Mouse (Mus musculus): ENCODE data around the gene Oaz1. TPM values are rescaled to one million over a fixed set of nuclear protein-coding genes. Genes with fewer than 3 reads are reported as not detected.
A peak's percentile ranks its signal among the peaks of the same experiment; 100 is the strongest.

The Oaz1 gene
- polyA plus RNA-seq, 1 experiment = 1,172 TPM

DNA sequence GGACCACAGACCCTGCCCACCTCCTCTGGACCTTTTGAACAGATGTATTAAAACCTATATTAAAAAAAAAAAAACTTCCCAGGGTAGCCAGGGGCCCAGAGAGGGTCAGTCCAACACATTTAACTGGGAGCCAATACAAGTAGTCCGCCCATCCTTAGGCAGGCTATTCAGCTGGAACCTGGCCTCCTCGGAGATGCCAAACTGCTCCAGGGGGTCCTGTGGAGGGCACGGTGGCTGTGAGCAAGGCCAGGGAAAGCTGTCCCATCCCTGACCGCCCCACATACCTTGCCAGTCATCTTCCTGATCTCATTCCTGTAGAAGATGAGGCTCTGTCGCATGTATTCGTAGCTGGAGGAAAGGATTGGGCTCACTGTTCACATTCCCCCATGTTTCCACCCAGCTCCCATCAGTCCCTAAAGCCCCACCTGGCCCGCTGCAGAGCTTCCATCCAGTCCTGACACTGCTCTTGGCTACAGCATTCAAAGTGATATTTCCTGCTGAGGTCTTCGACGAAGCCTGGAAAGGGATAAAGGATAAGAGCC, 30.1 kb upstream of the Oaz1 start:
- H3K36me3 ChIP-seq (ENCODE audit: control insufficient read depth, insufficient read depth, low read length) = peaks cover 39% of the 10 kb centered on the region
- WGBS = 82% methylated on average over 9 of the region's 9 CpGs
- no peak overlapping the region for H3K27ac ChIP-seq (ENCODE audit: insufficient read depth, low read depth, low read length)
- H3K27me3 ChIP-seq (ENCODE audit: control insufficient read depth, insufficient read depth, low read length) = no peaks in the 10 kb centered on the region
- H3K4me3 ChIP-seq (ENCODE audit: low read depth, low read length) = no peak overlapping the region
- TF ChIP-seq CTCF (IDR thresholded peaks at IDR 0.05; ENCODE audit: extremely low read depth, insufficient read length, insufficient replicate concordance, low read depth, low read length) = no peak
- no peak for TF ChIP-seq POLR2A (IDR thresholded peaks at IDR 0.05; ENCODE audit: low read depth, low read length)
- H3K4me1 ChIP-seq (ENCODE audit: control insufficient read depth, insufficient read depth, insufficient read length, low read length) = peaks cover 7% of the 10 kb centered on the region

- WGBS = 1% methylated on average over 59 of the region's 59 CpGs
- TF ChIP-seq CTCF (IDR thresholded peaks at IDR 0.05; ENCODE audit: extremely low read depth, insufficient read length, insufficient replicate concordance, low read depth, low read length) = 0 out of 2 replicates have a peak, but pooled peaks have one; percentile 16
- no peak for TF ChIP-seq POLR2A (IDR thresholded peaks at IDR 0.05; ENCODE audit: low read depth, low read length)
- peaks cover 39% of the 10 kb centered on the region for H3K36me3 ChIP-seq (ENCODE audit: control insufficient read depth, insufficient read depth, low read length)
- H3K4me1 ChIP-seq (ENCODE audit: control insufficient read depth, insufficient read depth, insufficient read length, low read length) = peaks cover 7% of the 10 kb centered on the region
- peak overlapping the region; percentile 95 for H3K27ac ChIP-seq (ENCODE audit: insufficient read depth, low read depth, low read length)
- H3K4me3 ChIP-seq (ENCODE audit: low read depth, low read length) = peak overlapping the region; percentile 81
- no peaks in the 10 kb centered on the region for H3K27me3 ChIP-seq (ENCODE audit: control insufficient read depth, insufficient read depth, low read length)
Measured at GRCm38 (mm10) chr10:80797186-80798149, 29.0 kb upstream of the Oaz1 start.

DNA sequence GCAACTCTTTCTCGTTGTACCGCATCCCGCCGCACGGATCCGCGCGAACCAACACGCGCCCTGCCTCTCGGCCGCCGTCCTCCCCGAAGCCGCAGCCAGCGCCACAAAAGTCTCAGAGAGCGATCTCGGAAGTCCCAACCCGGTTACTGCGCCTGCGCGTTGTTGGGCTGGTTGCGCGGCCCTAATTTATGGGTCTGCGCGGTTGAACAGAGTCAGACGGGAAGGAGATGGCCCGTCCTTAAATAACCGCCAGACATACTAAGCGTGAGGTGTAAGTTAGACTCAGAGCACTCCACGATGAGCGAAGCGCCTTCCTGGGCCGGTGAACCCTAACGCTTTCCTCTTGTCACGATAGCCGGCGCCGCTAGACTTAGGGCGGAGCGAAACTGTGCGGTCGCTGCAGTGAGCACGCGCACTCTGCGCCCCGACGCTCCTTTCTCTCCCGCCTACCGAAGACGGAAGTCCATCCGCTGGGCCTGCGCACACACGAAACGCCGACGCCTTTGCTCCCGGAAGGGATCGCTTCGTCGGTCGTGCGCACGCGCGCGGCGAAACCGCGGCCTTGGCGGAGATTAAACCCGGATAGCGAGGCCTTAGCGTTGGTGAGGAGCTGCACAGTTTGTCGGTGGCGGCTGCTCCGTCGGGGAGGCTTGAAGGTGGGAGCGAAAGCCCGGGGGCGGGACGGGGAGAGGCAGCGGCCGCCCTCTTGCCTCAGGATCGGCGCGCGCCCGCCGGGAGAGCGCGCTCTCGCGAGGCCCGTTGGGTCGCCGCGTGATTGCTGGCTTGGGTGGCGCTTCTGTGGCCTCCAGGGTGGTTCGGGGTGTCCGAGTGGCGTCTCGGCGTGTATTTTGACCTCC, 28.1 kb upstream of the Oaz1 start, which contains the start of the genes Sf3a2 and Plekhj1:
Gene Sf3a2, plus strand, starts transcription at position 49 of the 857 bp plus-strand sequence.
Gene Plekhj1, minus strand, starts transcription at position 477 of the 857 bp plus-strand sequence.
- no peaks in the 10 kb centered on the region for H3K27me3 ChIP-seq (ENCODE audit: control insufficient read depth, insufficient read depth, low read length)
- H3K36me3 ChIP-seq (ENCODE audit: control insufficient read depth, insufficient read depth, low read length) = peaks cover 41% of the 10 kb centered on the region
- peak within 1 kb of the TSS; percentile 81 for H3K4me3 ChIP-seq (ENCODE audit: low read depth, low read length)
- TF ChIP-seq POLR2A (IDR thresholded peaks at IDR 0.05; ENCODE audit: low read depth, low read length) (peak; percentile 48; the same call in 1 of the 2 replicates), CTCF (IDR thresholded peaks at IDR 0.05; ENCODE audit: extremely low read depth, insufficient read length, insufficient replicate concordance, low read depth, low read length) (no peak)
- peaks cover 7% of the 10 kb centered on the region for H3K4me1 ChIP-seq (ENCODE audit: control insufficient read depth, insufficient read depth, insufficient read length, low read length)
- under 1% methylated on average over 104 of the region's 104 CpGs for WGBS
- H3K27ac ChIP-seq (ENCODE audit: insufficient read depth, low read depth, low read length) = peak within 1 kb of the TSS; percentile 95

DNA sequence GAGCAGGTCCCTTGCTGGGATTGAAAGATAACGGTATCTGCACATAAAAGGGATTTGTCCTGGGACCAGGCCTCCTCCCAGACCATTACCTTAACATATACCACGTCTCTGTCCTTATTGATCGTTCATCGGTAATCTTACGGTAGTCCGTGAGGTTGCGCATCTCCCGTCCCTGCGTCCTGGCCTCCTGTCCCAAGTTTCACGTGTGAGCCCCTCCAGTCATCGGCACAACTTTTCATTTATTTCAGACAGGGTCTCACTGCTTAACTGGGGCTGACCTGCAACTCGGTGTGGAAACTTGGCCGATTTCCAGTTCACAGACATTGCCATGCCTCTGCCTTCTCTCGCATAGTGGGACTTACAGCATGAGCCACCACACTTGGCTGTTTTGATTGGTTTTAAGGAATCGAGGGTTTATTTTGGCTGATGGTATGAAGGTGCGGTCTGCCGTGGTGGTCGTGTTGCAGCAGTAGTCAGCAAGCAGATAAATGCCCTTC, 27.3 kb upstream of the Oaz1 start:
- H3K36me3 ChIP-seq (ENCODE audit: control insufficient read depth, insufficient read depth, low read length) = peaks cover 42% of the 10 kb centered on the region
- H3K27me3 ChIP-seq (ENCODE audit: control insufficient read depth, insufficient read depth, low read length) = no peaks in the 10 kb centered on the region
- TF ChIP-seq POLR2A (IDR thresholded peaks at IDR 0.05; ENCODE audit: low read depth, low read length) (no peak), CTCF (IDR thresholded peaks at IDR 0.05; ENCODE audit: extremely low read depth, insufficient read length, insufficient replicate concordance, low read depth, low read length) (no peak)
- H3K4me1 ChIP-seq (ENCODE audit: control insufficient read depth, insufficient read depth, insufficient read length, low read length) = peaks cover 7% of the 10 kb centered on the region
- H3K4me3 ChIP-seq (ENCODE audit: low read depth, low read length) = peak overlapping the region; percentile 81
- H3K27ac ChIP-seq (ENCODE audit: insufficient read depth, low read depth, low read length) = peak overlapping the region; percentile 66
- 1% methylated on average over 18 of the region's 18 CpGs for WGBS

DNA sequence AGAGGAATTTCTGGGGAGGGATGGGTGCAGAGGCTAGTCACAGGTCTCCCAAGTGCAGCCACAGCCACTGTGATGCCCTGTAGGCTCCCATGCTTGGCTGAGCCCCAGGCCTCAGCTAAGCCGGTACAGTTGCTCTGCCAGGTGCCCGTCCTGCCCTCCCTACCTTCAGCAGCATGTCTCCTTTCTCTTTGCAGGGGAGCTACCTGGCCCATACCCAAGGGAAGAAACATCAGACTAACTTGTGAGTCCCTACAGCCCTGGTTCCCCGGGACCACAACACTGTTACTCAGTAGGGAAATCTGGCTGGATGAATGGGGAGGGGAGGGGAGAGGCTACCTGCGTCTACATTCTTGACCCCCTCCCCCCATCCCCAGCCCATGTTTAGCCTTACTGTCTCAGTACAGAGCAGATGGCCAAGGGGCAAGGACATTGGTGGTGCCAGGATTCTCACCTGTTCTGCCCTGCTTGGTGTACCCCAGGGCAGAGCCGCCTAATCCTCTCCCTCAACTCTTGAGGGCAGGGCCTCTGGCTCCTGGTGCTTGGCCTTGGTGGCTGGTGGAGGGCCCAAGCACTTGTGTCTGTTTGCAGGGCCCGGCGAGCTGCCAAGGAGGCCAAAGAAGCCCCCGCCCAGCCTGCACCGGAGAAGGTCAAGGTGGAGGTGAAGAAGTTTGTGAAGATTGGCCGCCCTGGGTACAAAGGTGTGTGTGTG, 24.1 kb upstream of the Oaz1 start:
- TF ChIP-seq CTCF (IDR thresholded peaks at IDR 0.05; ENCODE audit: extremely low read depth, insufficient read length, insufficient replicate concordance, low read depth, low read length) (no peak), POLR2A (IDR thresholded peaks at IDR 0.05; ENCODE audit: low read depth, low read length) (no peak)
- Histone ChIP-seq H3K36me3 (ENCODE audit: control insufficient read depth, insufficient read depth, low read length) (peaks cover 37% of the 10 kb centered on the region), H3K27me3 (ENCODE audit: control insufficient read depth, insufficient read depth, low read length) (no peaks in the 10 kb centered on the region; the same call in 1 of the 2 replicates), H3K4me3 (ENCODE audit: low read depth, low read length) (no peak overlapping the region), H3K27ac (ENCODE audit: insufficient read depth, low read depth, low read length) (no peak overlapping the region), H3K4me1 (ENCODE audit: control insufficient read depth, insufficient read depth, insufficient read length, low read length) (peaks cover 17% of the 10 kb centered on the region)
- WGBS = 90% methylated on average over 10 of the region's 10 CpGs

DNA sequence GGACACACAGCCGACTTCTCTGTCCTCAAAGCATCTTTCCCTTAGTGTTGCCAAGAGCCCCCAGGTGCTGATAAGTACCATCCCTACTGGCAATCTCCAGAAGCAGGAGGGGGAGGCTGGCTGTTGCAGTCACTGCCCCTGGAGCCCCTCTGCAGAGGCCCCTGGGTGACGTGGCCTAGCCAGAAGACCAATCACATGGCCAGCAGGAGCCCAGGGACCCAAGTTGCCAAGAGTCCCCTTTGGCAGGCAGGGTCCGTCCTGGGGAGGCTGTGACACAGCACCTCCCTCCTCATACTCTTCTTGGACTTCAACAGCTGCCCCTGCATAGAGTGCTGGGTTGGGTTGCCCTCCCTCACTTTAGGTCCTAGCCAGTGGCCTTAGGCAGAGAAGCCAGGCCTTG, 23.5 kb upstream of the Oaz1 start:
- TF ChIP-seq POLR2A (IDR thresholded peaks at IDR 0.05; ENCODE audit: low read depth, low read length) (peak; percentile 17; the same call in 1 of the 2 replicates), CTCF (IDR thresholded peaks at IDR 0.05; ENCODE audit: extremely low read depth, insufficient read length, insufficient replicate concordance, low read depth, low read length) (no peak)
- no peaks in the 10 kb centered on the region; the same call in 1 of the 2 replicates for H3K27me3 ChIP-seq (ENCODE audit: control insufficient read depth, insufficient read depth, low read length)
- H3K27ac ChIP-seq (ENCODE audit: insufficient read depth, low read depth, low read length) = no peak overlapping the region
- H3K4me3 ChIP-seq (ENCODE audit: low read depth, low read length) = no peak overlapping the region
- H3K36me3 ChIP-seq (ENCODE audit: control insufficient read depth, insufficient read depth, low read length) = peaks cover 37% of the 10 kb centered on the region
- H3K4me1 ChIP-seq (ENCODE audit: control insufficient read depth, insufficient read depth, insufficient read length, low read length) = peaks cover 18% of the 10 kb centered on the region
- WGBS = 85% methylated on average over 3 of the region's 3 CpGs

Measured in small intestine, adult 2 months (tissue).